Mouse (Mus musculus): ENCODE measurements around the gene Rasgef1b. TPM values are rescaled to one million over a fixed set of nuclear protein-coding genes. Genes with fewer than 3 reads are reported as not detected.

Gene Rasgef1b
- total RNA-seq, 2 experiments from 2014 or later = 0.32 to 0.52 TPM

DNA sequence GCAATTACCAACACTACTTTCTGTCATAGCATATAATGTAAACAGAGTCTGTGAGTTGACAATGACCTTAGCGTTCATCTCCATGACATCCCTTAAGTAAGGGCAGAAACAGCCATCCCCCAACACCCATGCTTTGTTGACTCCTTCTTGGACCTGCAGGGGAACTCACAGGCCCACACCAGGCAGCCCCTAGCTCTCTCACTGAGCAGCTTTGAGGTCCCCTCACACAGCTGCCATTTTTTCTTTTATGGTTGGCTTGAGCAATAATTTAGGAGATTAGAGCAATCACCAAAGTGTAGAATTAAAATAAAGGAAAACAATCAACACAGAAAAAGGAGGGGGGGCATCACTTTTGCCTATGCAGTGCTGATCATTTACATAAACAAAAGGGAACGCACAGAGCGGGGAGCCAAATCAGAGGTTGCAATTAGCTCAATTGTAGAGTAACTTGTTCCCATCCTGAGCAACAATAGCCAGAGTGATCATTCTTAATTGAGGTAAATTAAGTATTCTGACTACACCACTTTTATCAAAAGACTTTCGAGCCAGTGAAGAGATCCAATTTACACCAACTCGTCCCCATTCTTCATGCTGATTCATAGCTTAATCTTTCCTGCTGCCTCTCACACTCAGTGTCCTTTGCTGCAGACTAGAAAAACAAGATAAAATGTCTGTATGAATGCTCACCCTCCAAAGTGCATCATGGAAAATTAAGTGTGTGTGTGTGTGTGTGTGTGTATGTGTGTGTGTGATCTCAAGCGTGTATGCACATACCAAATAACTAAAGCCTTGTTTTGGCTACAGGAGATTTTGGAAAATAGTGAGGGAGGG, 184.0 kb downstream of the Rasgef1b start:
- no peak for DNase-seq (ENCODE audit: low spot score)

DNA sequence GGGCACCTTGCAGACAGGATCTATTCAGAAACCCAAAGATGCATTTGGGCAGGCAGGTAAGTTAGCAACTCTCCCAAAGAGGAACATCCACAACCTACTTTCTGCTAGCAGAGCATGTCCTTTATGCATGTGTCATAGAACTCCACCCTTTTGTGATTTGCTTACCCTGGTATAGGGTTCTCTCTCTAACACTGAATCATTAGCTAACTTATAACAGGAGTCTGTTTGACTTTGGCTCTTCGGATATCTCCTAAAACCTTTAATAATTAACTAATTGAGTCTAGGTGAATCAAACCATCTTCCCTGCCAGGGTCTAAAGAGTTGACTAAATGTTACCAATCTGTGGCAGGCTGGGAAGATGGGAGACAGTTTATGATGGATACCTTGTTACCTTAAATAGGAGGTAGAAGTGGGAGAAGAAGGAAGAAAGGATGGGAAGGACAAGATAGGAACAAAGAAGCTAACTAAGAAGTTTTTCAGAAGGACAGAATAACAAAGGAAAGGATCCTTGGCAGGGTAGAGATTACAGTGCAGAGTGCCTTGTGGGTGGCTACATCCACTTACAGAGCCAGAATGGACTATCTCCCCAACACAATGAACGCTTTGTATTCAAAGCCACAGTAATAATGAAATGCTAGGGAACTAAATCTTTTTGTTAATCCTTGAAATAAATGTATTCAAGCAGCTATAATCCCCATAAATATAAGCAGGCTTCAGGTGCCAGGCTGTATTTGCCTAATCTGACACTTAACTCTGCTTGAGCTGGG, 186.7 kb downstream of the Rasgef1b start:
- no peak for DNase-seq (ENCODE audit: low spot score)

DNA sequence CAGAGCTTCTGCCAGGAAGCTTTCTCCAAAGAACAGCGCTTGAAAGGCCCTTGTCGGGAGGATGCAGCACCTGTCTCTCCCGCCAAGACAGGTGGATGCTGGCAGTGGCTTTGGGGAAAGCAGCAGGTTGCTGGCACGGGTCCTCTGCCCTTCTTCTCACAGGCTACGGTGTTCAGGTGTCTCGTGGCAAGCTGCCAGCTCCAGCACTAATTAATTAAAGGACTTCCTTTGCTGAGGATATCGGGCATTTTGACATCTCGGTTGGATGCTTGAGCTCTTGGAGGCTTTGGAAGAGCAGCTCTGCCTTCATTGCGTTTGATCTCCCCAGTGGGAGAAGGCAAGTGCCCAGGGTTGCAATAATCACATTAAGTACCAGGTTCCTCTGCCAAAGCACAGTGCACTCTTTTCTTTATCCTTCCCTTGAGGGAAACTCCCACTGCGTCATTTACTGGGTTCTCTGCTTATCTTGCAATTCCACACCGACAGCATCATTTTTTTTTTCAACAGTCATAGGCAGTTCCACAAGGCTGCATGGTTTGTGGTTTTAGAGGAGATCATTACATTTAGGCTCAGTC, 187.5 kb downstream of the Rasgef1b start:
- DNase-seq (ENCODE audit: low spot score) = no peak

DNA sequence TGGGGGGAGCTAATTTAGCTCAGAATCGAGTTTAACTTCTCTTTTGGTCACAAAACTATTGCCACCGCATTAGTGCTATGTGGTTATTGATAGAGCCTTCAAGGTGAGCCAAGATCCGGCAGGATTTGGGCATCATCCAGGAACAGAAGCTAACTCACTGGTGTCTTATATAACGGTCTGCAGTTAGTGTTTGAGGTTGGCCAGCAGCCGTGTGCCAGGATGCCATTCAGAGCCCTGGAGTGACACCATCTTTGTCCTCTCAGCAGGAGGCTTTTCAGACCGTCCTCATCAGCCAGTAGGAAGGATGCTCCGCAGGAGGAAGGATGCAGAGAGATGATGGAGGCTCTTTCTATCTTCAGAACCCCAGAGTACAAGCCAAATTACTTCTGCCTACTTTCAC, 195.4 kb downstream of the Rasgef1b start:
- no peak for DNase-seq (ENCODE audit: low spot score)

DNA sequence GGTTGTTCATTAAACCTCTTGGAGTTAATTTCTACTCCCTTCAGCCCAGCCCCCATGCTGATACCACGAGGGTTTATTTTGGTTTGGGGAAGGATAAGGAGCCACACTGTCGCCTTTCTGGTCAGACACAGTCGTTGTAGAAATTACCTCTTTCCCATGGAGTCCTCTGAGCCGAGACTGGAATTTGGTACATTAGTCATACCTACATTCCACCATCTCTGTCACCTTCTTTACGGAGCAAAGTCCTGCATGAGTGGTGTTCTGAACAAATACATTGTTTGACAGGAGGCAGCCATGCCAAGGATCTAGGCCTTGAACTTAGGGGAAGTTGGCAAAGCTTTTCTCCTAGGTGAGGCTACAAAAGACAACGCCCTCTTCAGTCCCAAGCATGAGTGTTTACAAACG, 202.1 kb downstream of the Rasgef1b start:
- DNase-seq (ENCODE audit: low spot score) = no peak

DNA sequence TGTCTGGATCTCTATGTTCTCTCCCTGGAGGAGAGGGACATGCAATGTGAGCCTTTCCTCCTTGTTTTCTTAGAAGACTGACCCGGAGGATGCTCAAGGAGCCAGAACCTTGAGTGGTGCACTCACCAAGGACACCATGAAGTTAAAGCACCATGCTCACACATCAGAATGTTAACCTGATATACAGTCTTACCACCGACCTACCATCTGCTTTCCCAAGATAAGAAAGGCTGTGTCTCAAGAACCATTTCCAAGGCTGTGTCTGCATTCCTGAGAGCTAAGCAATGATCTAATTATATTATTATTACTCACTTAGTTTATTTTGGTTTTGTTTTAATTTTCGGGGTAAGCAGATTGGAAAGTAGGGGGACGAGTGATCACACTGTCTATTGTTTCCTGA, 203.2 kb downstream of the Rasgef1b start:
- DNase-seq (ENCODE audit: low spot score) = no peak

DNA sequence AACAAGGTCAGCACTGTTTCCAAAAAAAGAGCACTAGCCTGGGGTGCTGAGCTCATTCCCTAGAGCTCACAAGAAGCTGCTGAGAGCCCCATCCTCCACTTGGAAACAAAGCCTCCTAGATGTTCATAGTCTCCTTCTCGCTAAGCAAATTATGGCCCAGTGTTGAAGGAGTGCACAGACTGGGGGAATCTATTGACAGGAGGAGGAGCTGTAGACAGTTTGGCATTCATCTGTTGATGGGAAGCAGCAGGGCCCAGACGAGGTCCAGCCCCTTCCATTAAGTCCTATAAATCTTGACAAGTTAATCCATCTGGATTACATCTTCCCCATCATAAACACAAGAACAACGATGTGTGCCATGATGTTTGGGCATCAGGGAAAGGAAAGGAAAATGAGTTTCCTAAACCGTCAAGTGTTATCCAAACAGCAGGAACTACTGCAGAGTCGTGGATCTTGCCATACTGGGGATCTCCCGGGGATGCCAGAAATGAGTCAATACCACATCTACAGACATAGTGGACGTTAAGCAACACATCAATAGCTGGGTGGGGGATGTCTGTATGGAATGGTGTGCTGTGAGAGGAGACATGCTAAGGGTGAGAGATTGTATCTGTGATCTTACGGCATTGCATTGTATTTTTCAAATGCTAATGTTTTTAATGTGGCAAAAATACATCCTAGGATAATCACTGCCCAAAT, 206.1 kb downstream of the Rasgef1b start:
- DNase-seq (ENCODE audit: low spot score) = no peak

DNA sequence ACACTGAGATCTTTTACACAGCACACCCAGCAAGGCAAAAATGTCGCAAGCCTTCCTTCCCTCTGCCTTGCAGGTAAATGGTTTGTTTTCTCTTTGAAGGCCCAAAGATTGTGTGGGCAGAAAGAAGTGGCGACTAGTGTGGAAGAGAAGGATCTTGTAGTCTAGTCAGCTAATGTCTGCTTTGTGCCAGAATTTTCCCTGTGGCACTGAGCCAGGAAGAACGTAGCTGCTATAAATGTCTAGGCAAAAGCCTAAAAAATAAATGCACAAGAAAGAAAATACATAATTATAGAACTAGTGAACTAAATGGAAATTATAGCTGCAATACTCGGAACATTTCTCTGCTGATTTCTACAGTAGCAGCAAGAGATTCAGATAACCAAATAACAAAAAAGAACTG, 207.5 kb downstream of the Rasgef1b start:
- no peak for DNase-seq (ENCODE audit: low spot score)

DNA sequence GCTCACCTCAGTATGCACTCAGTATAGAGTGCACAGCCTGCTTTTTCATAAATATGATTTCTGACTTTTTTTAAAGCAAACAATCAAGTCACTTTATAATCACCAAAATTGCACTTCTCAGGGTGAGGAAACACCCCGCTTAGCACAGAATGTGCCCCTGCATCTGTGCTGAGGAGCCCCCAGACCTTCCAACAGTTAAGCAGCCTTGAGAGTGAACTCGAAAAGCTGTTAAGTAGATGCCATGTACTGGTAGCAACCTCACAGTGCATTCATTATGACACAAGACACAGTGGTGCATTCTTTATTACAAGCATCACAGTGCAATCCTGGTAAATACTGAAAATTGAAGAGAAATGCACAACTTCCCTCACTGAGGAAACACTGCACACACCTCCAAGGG, 209.3 kb downstream of the Rasgef1b start:
- DNase-seq (ENCODE audit: low spot score) = no peak

DNA sequence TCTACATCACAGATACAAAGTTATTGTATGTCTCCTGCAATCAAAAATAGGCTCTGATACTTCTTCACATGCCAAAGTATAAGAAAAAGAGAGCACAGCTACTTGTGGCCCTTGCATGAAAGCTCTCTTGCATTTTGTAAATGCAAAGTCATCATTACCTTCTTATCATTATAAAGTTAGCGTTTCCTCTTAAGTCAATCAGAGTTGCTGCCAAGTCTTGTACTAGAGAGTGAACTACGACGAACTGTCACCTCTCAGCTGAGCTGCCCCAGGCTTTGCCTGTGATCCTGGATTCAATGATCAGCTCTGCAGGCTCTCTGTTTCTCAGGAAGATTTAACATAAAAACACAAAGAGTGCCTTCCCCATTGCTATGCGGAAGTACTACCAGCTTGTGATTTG, 209.8 kb downstream of the Rasgef1b start:
- no peak for DNase-seq (ENCODE audit: low spot score)

DNA sequence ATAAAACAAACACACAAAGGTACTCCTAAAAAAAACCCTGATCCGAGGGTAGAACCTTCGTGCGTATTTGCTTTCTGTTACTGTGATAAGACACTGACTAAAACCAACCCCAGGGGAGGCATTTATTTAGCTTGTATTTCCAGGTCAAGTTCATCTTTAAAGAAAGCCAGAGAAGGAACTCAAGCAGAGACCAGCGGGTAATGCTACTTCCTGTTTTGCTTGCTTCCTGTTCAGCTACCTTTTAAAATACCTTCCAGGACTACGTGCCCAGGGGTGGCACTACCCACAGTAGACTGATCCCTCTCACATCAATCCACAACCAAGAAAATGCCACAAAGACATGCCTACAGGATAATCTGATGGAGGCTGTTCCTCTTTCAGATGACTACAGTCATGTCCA, 212.7 kb downstream of the Rasgef1b start:
- DNase-seq (ENCODE audit: low spot score) = no peak

DNA sequence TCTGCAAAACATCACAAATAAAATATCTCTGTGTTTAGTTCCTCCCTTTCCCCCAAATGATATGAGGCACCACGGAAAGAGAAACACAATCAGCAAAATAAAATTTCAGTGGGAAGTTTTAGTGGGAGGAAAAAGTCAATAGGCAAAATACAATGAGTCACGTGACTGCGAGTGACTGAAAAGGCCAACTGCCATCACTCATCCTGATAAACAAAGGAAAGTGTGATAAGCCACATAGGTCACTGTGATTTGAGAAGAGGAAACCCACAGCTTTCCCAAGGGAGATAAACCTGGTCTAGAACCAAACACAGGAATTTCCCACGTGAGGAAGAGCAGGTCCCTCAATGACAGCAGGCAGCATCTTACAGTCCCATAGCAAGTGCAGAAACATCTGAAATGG, 213.1 kb downstream of the Rasgef1b start:
- no peak for DNase-seq (ENCODE audit: low spot score)

DNA sequence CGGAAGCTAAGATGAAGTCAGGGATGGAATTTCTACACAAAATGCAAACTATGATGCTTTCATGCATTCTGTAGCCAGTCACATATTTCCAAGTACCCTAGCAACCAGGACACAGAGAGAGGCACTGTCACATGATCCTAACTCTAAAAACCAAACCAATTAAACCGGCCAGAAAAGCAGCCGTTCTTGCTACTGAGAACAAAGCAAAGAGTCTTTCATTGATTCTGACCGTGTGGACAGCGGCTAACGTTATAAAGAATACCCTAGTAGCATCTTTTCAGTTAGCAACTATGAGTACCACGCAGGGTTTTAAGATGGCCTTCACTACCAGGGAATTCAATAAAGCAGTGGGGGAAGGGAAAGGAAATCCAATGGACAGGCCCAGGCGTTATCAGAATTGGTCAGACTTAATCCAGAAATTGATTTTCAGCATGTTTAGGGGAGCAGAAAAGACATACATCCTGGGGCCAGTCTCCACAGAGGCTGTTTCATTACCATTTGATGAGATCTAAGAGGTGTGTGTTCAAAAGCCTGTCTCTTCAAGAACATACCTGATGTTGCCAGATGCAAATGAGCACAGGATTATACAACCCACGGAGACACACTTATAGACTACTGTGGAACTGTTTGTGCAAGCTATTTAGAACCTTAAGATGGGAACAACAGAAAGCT, 215.5 kb downstream of the Rasgef1b start:
- DNase-seq (ENCODE audit: low spot score) = no peak

DNA sequence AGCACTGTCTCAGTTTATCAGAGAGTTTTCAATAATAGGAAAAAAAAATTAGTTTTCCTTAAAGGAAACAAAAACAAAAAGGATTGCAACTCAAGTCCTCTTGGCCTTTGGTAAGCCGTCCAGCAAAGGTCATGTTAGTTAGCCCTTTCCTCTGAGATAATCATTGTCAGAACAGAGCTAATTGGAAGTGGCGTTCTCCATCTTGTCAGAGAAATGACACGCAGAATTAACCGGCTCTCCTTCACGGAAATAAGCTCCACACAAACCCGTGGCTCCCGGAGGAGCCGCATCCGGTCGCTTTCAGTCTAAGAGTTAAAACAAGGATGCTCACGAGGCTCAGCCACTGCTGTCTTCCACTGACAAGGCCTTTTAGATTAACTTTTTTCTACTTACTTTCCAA, 217.8 kb downstream of the Rasgef1b start:
- DNase-seq (ENCODE audit: low spot score) = no peak

DNA sequence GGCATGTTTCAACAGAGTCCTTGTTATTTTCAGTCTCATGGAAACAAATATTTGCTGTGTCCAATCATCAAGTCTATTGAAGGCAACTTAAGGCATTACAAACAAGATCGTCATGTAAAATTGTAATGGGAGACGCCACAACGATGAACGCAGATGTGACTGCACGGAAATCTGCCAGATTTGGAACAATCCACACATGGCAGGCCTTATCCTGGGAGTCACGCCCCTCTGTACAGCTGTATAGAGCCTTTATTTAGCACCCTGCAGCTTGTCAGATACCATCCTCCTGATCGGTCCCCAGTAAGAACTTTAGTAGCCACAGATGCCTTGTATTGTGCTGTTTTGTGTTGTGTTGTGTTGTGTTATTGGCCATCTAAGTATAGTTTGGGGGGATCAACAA, 222.8 kb downstream of the Rasgef1b start:
- DNase-seq (ENCODE audit: low spot score) = no peak

DNA sequence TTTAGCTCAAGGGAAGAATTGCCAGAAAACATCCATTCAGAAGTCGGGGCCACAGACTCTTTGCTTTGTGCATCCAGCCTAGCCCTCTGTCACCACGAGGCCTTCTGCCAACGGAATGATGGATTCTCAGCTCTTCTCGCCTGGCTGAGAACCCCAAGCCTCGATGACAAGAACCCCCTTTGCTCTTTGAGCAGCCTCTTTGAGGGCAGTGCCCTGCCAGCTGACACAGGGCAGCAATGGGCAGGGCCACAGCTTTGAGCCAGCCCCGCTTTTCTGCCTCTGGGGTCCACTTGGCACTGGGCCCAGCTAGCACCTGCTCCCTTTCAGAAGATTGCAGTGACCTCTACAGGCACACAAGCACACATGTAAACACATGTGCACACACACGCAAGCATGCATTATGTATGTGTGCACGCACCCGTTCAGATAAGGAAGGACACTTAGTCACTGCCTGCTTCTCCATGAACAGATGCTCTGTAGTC, 224.5 kb downstream of the Rasgef1b start:
- DNase-seq (ENCODE audit: low spot score) = no peak

DNA sequence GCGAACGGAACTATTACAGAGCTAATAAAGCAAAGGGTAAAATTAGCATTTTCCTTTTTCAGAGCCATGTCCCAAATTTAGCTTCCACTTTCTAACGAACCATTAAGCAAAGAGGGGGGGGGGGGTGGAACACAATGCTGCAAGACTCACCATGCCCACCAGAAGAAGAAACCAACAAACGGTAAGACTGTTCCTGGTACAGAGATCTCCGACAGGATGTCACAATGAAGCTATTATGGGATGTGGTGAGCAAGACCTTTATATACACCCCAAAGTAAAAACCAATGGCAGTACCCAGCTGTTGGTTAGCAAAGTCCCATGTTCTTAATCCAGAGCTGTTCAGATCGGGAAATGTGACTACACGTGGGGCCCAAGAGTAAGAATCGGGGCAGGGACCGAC, 226.2 kb downstream of the Rasgef1b start:
- DNase-seq (ENCODE audit: low spot score) = no peak

DNA sequence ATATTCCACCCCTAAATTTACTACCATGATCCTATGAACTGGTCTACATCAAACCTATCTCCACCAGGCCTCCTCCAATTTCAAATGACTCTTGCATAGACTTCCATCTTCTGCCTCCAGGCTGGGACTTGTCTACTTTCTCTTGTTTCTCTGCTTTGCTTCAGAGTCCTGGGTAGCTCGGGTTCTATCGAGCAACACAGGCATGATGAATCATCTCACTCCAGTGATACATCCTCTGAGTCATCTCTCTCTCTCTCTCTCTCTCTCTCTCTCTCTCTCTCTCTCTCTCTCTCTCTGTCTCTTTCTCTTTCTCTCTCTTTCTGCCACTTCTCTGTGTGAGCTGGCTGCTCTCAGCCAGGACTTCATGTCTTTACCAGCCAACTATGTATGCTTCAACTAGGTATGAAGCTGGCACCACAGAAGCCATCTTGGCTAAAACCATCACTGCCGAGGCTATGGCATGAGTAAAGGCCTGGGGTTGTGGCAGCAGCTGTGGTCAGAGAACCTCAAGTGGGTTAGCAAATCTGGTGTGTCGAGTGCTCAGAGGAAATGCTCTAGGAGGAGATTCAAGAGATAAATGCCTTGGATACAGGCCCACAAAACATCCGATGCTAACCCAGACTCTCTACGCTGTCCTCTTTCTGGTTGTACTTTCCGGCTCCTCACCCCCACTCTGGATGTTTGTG, 229.3 kb downstream of the Rasgef1b start:
- DNase-seq (ENCODE audit: low spot score) = no peak

DNA sequence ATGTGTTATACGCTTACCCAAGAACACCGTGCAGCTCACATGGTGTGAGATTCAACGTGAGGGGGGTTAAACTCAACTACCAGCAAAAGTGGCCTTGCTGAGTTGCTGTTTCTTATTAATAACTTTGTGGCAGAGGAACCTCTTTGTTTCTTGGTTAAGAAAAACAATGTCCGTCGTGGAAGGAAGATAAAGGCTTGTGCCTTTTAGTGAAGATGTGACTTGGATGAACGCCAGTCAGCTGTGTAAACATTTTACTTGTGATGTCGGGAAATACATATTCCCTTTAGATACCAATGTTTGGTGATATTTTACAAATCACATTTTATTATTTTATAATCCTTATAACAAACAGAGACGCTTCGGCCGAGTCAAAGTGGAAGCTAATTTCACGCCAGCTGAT, 231.0 kb downstream of the Rasgef1b start:
- DNase-seq (ENCODE audit: low spot score) = no peak

DNA sequence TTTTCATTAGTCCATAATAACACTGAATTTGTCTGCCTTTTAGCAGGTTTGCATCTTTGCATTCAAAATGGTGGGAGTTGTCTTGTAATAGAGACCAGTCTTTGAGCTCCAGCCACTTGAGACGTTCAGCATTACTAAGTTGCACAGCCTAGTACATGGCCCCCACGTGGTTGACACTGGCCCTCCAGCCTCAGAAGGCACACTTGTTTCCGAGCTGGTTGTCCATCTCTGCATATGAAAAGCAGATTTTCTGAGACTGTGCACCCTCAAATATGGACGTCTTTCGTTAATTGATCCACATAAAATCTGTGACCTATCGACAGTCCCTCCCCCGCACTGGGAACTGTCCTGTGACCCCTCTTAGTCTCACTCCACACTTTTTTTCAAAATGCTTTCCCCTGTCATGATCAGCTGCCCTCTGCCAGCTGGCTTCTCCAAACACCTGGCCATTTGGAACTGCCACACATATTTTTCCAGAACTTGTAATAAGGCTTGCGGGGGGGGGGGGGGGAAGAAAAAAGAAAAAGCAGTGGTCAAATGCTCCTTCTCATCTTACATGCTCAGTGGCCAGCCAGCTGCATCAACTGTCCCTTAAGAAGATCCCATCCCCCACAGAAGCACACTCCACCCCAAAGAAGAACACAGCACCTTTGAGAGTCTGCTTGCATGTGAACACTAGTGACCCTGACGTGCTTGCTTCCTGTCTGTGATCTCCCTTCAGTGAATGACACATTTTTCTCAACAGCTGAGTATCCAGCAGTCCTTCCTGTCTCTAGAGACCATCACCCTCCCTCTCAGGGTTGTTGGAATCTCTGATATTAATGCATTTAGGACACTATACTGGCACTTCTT, 231.7 kb downstream of the Rasgef1b start:
- DNase-seq (ENCODE audit: low spot score) = no peak

All from gastrocnemius, adult 18-20 months (tissue).